Mouse (Mus musculus) brain, embryonic 14.5 days (tissue): ENCODE measurements around the gene Hoxb8. TPM values are rescaled to one million over a fixed set of nuclear protein-coding genes. Genes with fewer than 3 reads are reported as not detected.

Experiments used
- DNase-seq: peaks from one replicate; pipeline ENCODE4 v3.0.0-alpha.2; 2011; ENCODE audit warnings: low read depth
- CTCF ChIP-seq: fragments of 200-500 bp; IDR thresholded peaks from 2 replicates; pipeline ENCODE4 v1.5.1; 2012; ENCODE audit warnings: inconsistent platforms, mild to moderate bottlenecking, moderate library complexity, borderline replicate concordance; ENCODE audit not compliant: insufficient read depth, insufficient read length; ENCODE audit errors: extremely low read depth
- POLR2A ChIP-seq: fragments of 200-500 bp; IDR thresholded peaks from 2 replicates; pipeline ENCODE4 v1.6.1; 2012; ENCODE audit warnings: mild to moderate bottlenecking, inconsistent platforms, borderline replicate concordance; ENCODE audit not compliant: poor library complexity, insufficient read depth, insufficient read length, severe bottlenecking; ENCODE audit errors: extremely low read depth
- polyA plus RNA-seq: library from polyadenylated mRNA; depleted of rRNA; stranded (reverse); fragments of >200 nt; gene quantifications from 2 replicates; pipeline ENCODE4 v1.2.3, GENCODE M21; 2012; rRNA removed

Gene Hoxb8
- 0.38 and 19.0 TPM in 2 replicates for polyA plus RNA-seq

DNA sequence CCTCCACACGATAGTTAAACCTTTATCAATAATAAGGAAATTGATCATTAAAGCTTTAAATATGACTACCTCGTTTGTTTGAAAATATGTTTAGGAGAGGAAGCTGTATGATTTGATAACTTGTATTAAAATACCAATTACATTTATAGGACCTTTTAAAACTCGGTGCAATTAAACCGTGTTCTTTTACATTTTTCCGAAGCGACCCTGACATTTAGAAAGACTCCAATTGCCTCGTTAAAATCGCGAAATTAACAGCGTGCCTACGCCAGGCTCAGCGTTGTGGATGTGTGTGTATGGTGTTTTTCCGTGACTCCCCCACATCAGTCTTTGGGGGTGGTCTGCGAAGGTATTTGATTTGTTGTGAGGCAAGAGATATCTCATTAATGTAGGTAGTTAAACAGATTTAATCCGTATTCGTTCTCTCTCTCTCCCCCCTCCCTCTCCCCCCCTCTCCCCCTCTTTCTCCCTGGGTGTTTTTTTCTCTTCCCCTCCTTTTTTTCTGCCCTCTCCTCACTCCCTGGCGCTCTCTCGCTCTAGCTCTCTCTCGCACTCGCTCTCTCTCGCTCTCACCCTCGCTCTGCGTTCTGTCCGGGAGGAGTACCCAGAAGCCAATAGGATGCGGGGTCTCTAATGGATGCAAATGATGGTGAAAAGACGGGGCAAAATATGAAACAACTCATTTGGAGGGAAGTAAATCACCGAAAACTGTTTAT is at the start of gene Hoxb8:
TSS of gene Hoxb8 (plus strand) at position 51 of the 716 bp plus-strand sequence.
- DNase-seq: no peak
- TF ChIP-seq CTCF (no peak), POLR2A (no peak)

GRCm38 (mm10) chr11:96234906-96235305 is 46.8 kb upstream of the Hoxb8 start:
- TF ChIP-seq CTCF (peak; percentile 87), POLR2A (no peak)
- peak; percentile 47 for DNase-seq

- DNase-seq: peak; percentile 65
- TF ChIP-seq POLR2A: no peak
- peak; percentile 88 for TF ChIP-seq CTCF
Measured at GRCm38 (mm10) chr11:96240211-96240610, 41.5 kb upstream of the Hoxb8 start.

DNA sequence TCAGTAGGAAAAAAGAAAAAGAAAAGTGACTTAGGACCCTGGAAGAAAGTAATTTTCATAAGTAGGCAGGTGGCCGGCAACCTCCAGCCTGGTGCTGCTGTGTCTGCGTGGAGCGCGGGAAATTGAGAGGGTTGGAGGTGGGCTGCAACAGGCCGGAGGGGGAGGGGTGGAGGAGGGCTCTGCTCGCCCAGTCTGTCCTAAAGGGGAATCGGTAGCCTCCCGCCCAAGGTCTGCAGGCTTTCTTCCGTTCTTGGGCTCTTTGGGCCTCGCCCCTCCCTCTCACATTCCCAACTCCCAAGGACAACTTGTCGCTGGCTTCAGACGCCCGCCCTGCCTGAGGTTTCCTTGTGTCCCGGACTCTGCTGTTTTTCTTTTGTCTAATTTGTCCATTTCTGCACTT is 30.8 kb upstream of the Hoxb8 start:
- no peak for DNase-seq
- TF ChIP-seq POLR2A: no peak
- no peak for TF ChIP-seq CTCF

DNA sequence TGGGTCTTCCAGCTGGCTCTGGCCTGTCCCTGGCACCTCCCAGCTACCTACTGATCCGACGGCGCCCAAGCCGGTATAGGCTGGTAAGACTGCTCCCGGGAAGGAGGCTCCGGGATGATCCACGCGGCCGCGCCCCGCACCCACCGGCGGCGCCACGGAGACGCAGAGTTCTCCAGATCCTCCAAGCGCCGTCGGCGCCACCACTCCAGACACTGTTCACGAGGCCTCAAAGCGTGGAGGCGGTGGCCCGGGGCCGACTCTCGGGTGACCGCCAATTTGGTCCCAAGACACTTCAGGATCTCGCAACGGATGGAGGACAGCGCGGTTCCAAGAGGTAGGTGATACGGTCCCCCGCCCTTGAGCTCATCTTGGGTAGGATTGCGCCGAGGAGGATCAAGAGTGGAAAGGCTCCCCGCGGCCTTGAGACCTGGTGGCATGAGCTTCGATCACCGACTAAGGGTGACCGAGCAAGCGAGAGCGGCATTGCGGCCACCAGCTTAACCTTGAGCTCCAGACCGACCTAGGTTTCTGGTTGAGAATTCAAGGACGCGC is 30.1 kb upstream of the Hoxb8 start:
- DNase-seq: no peak

GRCm38 (mm10) chr11:96252541-96253120 is 29.1 kb upstream of the Hoxb8 start:
- DNase-seq: no peak
- no peak for TF ChIP-seq CTCF
- TF ChIP-seq POLR2A: no peak

More for the DNA sequence above, 30.1 kb upstream of the Hoxb8 start:
- TF ChIP-seq CTCF (no peak), POLR2A (no peak)

DNA sequence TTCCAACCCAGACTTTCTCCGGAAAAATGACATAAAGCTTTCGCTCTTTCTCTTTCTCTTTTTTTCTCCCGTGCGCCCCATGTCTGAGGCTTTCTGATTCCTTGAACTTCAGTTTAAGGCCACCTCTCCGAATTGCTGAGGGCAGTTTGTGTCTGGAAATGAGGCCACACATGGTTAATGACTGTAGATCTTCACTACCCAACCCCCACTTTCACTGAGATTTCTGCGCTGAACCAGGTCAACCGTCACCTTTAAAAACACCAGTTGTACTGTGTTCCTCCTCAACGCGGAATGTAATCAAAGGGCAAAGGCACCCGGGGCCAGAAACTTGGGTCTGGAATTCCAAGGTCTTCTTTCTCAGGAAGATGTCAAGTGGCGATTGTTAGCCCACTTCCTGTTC is 27.5 kb upstream of the Hoxb8 start:
- no peak for DNase-seq
- no peak for TF ChIP-seq CTCF
- no peak for TF ChIP-seq POLR2A

DNA sequence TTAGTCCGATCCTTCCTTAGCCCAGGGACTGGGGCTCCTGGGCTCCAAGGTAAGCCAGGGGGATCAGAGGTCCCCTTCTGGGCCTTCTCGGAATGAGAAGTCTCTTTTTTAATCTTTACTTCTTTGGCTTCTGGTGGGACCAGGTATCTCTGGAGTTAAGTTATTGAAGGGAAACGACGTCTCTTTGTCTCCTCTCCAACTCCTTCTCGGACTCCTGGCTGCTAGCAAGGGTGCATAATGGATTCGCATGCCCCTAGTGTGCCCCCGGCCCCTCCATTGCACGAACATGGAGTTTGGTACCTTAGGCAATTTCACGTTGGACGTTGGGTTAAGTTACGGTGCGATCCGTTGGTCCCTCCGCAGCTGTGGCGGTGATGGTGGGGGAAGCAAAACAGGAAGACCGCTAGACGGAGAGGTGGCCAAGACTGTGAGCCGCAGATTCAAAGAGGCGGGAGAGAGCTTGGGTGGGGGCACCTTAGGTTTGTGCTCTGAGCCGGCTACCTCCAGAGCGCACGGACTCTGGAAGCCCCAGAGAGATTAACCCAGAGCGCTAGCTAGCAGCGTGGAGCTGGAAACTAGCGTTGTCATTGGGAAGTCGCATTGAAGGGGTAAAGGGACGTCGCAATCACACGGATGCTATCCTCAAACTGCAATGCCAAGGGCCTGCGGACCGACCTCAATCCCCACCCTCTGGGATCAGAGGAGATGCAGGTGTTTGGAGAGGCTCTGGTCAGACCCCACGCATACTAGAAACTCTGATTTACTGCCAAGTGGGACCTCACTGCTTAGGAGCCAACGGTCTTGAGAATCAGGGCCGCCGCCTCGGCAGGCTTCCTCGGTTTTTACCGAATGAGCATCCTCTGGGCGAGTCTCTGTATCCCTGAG is 26.4 kb upstream of the Hoxb8 start:
- DNase-seq: no peak

DNA sequence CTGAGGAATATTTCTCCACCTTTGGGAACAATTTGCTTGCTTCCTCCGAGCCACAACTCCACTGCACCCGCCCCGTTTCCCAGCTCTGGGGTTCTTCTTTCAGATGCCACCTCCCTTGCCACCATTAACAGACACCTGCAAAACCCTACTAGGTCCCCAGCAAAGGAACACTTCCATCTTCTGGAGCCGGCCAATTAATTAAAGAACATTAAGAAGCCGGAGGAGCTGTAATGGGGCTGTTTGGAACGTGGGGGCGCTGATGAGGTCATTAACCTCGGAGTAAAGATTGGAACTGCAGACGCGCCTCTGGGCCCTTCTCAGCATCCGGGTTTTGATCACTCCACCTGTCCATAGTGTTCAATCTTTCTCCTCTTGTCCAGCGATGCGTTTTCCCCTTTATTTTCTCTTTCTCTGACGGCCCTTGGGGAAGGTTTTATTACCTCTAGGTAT is 25.7 kb upstream of the Hoxb8 start:
- TF ChIP-seq CTCF (no peak), POLR2A (no peak)
- no peak for DNase-seq

More for the DNA sequence above, 26.4 kb upstream of the Hoxb8 start:
- TF ChIP-seq CTCF (no peak), POLR2A (no peak)

GRCm38 (mm10) chr11:96257141-96257540 is 24.6 kb upstream of the Hoxb8 start:
- DNase-seq: no peak
- TF ChIP-seq CTCF (no peak), POLR2A (no peak)

DNA sequence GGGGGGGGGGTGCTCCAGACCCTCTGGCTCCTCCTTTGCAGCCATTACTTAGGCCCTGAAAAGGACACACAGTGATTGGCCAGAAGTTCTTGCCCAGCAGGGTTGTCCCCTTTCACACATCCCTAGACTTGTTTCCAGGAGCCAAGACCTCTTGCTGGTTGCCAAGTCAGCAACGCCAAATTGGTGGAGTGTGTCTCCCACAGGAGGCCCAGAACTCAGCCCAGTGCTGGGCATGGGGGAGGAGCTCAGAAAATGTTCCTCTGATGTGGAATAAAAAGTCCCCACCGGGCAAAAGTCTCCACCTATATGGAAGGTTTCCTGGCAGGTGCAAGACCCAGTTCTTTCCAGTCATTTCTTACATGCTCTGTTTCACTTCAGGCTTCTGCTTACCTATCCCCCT is 22.7 kb upstream of the Hoxb8 start:
- no peak for DNase-seq
- TF ChIP-seq CTCF: no peak
- TF ChIP-seq POLR2A: no peak
